Mouse (Mus musculus): ENCODE data around the gene Acsbg2. TPM values are rescaled to one million over a fixed set of nuclear protein-coding genes. Genes with fewer than 3 reads are reported as not detected.
"Not testable (repeated sequence)": the region's sequence is repeated elsewhere in the genome, so short reads cannot be mapped to it uniquely, and the experiment has no call there.

Acsbg2 gene
- not detected in 2 replicates for total RNA-seq (2015)
- total RNA-seq (2017) = not detected in 2 replicates

- no peak for ATAC-seq (replicated peaks; ENCODE audit: poor library complexity)
These were observed at the start of gene Acsbg2 for GRCm38 (mm10) chr17:56874237-56874636. Gene Acsbg2 (minus strand): TSS chr17:56874447.

- ATAC-seq (replicated peaks; ENCODE audit: poor library complexity) = no peak
These were observed 45.5 kb upstream of the Acsbg2 start for GRCm38 (mm10) chr17:56919725-56920124.

- ATAC-seq (replicated peaks; ENCODE audit: poor library complexity) = no peak
These were observed 42.9 kb upstream of the Acsbg2 start for GRCm38 (mm10) chr17:56917166-56917565.

GRCm38 (mm10) chr17:56913444-56913843 is 39.2 kb upstream of the Acsbg2 start:
- ATAC-seq (replicated peaks; ENCODE audit: poor library complexity) = peak; percentile 49

GRCm38 (mm10) chr17:56913023-56913422 is 38.8 kb upstream of the Acsbg2 start:
- peak; percentile 81 for ATAC-seq (replicated peaks; ENCODE audit: poor library complexity)

- ATAC-seq (replicated peaks; ENCODE audit: poor library complexity) = not testable (repeated sequence)
These were observed 35.5 kb upstream of the Acsbg2 start for GRCm38 (mm10) chr17:56909764-56910163.

GRCm38 (mm10) chr17:56907887-56908286 is 33.6 kb upstream of the Acsbg2 start:
- peak; percentile 45 for ATAC-seq (replicated peaks; ENCODE audit: poor library complexity)

- no peak for ATAC-seq (replicated peaks; ENCODE audit: poor library complexity)
These were observed 32.8 kb upstream of the Acsbg2 start for GRCm38 (mm10) chr17:56907096-56907495.

- no peak for ATAC-seq (replicated peaks; ENCODE audit: poor library complexity)
These were observed 31.9 kb upstream of the Acsbg2 start for GRCm38 (mm10) chr17:56906166-56906565.

GRCm38 (mm10) chr17:56902698-56903097 is 28.5 kb upstream of the Acsbg2 start:
- no peak for ATAC-seq (replicated peaks; ENCODE audit: poor library complexity)

GRCm38 (mm10) chr17:56897630-56898195 is 23.5 kb upstream of the Acsbg2 start:
- ATAC-seq (replicated peaks; ENCODE audit: poor library complexity) = peak; percentile 85

GRCm38 (mm10) chr17:56896513-56897129 is 22.4 kb upstream of the Acsbg2 start:
- ATAC-seq (replicated peaks; ENCODE audit: poor library complexity) = no peak

- ATAC-seq (replicated peaks; ENCODE audit: poor library complexity) = peak; percentile 51
These were observed 21.2 kb upstream of the Acsbg2 start for GRCm38 (mm10) chr17:56895368-56895918.

- peak; percentile 76 for ATAC-seq (replicated peaks; ENCODE audit: poor library complexity)
These were observed 15.8 kb upstream of the Acsbg2 start for GRCm38 (mm10) chr17:56890018-56890417.

- ATAC-seq (replicated peaks; ENCODE audit: poor library complexity) = no peak
These were observed 13.8 kb upstream of the Acsbg2 start for GRCm38 (mm10) chr17:56888050-56888449.

- peak; percentile 45 for ATAC-seq (replicated peaks; ENCODE audit: poor library complexity)
These were observed 10.6 kb upstream of the Acsbg2 start for GRCm38 (mm10) chr17:56884809-56885208.

- ATAC-seq (replicated peaks; ENCODE audit: poor library complexity) = no peak
These were observed 10.1 kb upstream of the Acsbg2 start for GRCm38 (mm10) chr17:56884331-56884730.

- peak; percentile 68 for ATAC-seq (replicated peaks; ENCODE audit: poor library complexity)
These were observed 9.4 kb upstream of the Acsbg2 start for GRCm38 (mm10) chr17:56883612-56884011.

GRCm38 (mm10) chr17:56877426-56877825 is 3.2 kb upstream of the Acsbg2 start:
- no peak for ATAC-seq (replicated peaks; ENCODE audit: poor library complexity)

GRCm38 (mm10) chr17:56876981-56877380 is 2.7 kb upstream of the Acsbg2 start:
- ATAC-seq (replicated peaks; ENCODE audit: poor library complexity) = no peak

GRCm38 (mm10) chr17:56876465-56876864 is 2.2 kb upstream of the Acsbg2 start:
- no peak for ATAC-seq (replicated peaks; ENCODE audit: poor library complexity)

- ATAC-seq (replicated peaks; ENCODE audit: poor library complexity) = peak; percentile 37
These were observed 847 bp upstream of the Acsbg2 start, which contains the start of gene 1700061G19Rik for GRCm38 (mm10) chr17:56874936-56875651. Gene 1700061G19Rik (plus strand): TSS chr17:56875477.

All from megakaryocyte progenitor cell, adult 5-6 weeks (primary cell).